Mouse (Mus musculus) spleen, adult 2 months (tissue): ENCODE data around the gene Fancc. TPM values are rescaled to one million over a fixed set of nuclear protein-coding genes. Genes with fewer than 3 reads are reported as not detected.
A peak's percentile ranks its signal among the peaks of the same experiment; 100 is the strongest.

ENCODE experiments used
- DNase-seq, 2 experiments: peaks; one replicate each; pipeline versions ENCODE4 v3.0.0 to v3.0.0-alpha.2; 2012 to 2021; ENCODE audit warnings: low spot score in 2 of 2, low read depth in 1 of 2
- H3K27ac ChIP-seq: fragments of 200-500 bp; 2 replicates; pipeline ENCODE4 v1.5.1; 2012; ENCODE audit warnings: low read length, inconsistent platforms; ENCODE audit not compliant: insufficient read depth
- H3K27me3 ChIP-seq: fragments of 200-500 bp; 2 replicates; pipeline ENCODE4 v1.6.1; 2012; ENCODE audit warnings: mild to moderate bottlenecking, moderate library complexity, low read length, inconsistent platforms; ENCODE audit not compliant: control insufficient read depth, insufficient read depth
- H3K36me3 ChIP-seq: fragments of 200-500 bp; 2 replicates; pipeline ENCODE4 v1.6.1; 2012; ENCODE audit warnings: mild to moderate bottlenecking, low read length, inconsistent platforms; ENCODE audit not compliant: control insufficient read depth, insufficient read depth
- H3K4me1 ChIP-seq: fragments of 200-500 bp; 2 replicates; pipeline ENCODE4 v1.6.1; 2011; ENCODE audit warnings: inconsistent platforms; ENCODE audit not compliant: control insufficient read depth, insufficient read depth, insufficient read length
- H3K4me3 ChIP-seq: fragments of 200-500 bp; 2 replicates; pipeline ENCODE4 v1.5.1; 2011; ENCODE audit warnings: mild to moderate bottlenecking, inconsistent platforms; ENCODE audit not compliant: insufficient read depth, insufficient read length; ENCODE audit errors: extremely low read depth
- CTCF ChIP-seq: fragments of 200-500 bp; IDR thresholded peaks from 2 replicates; pipeline ENCODE4 v1.5.1; 2011; ENCODE audit warnings: mild to moderate bottlenecking, inconsistent platforms; ENCODE audit not compliant: insufficient read depth, insufficient read length, insufficient replicate concordance; ENCODE audit errors: extremely low read depth
- POLR2A ChIP-seq: fragments of 200-500 bp; IDR thresholded peaks from 2 replicates; pipeline ENCODE4 v1.6.1; 2011; ENCODE audit warnings: low read depth, low read length, inconsistent platforms
- WGBS: fragments of 180-500 bp; shearing (Covaris S2); methylation state at CpG from one replicate; pipeline ENCODE4 v1.1.7; 2018; 5-methylcytosine and 5-hydroxymethylcytosine counted together
- polyA plus RNA-seq: library from polyadenylated mRNA; depleted of rRNA; stranded (reverse); fragments of >200 nt; gene quantifications from 2 replicates; pipeline ENCODE4 v1.2.3, GENCODE M21; 2012

The Fancc gene
- polyA plus RNA-seq, 1 experiment = 5.1 TPM

DNA sequence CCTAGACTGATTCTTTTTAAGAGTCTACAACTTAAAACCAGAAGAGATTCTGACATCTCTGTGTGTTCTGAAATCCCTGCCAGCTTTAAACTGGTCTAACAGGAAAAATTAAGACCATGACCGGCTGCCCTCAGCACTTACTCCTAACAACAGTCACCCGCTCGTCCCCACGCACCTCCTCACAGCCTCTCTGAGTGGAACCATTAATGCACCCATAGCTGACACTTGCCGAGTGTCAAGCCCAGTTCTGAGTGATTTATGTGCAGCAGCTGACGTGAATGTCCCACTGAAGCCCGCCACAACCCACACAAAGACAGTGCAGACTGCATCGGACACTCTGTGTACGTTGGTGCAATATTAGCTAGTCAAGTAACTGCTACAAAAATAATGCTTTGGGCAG is 251.9 kb downstream of the Fancc start:
- no peaks in the 10 kb centered on the region for H3K27me3 ChIP-seq
- whole genome bisulfite sequencing = 67% methylated on average over 9 of the region's 9 CpGs
- peak overlapping the region; percentile 25; the same call in 1 of the 2 replicates for H3K27ac ChIP-seq

DNA sequence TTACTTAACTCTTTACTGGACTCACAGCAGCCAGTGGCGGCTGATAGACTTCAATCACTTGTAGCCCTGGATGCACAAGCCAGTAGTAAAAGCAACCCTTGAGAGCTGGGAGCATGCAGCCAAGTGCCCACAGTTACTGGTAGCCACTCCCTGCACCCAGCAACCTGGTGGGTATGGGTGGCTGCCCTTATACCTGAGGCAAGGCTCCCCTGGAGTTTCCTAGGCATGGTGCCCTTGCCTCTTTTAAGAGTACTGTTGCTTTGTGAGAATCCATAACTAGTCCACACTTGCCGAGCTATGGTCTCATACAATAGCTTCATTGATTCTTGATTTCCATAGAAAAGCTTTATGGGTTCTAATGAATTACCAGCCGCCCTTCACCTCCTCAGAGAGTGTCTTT is 252.7 kb downstream of the Fancc start:
- WGBS = 88% methylated on average over 3 of the region's 3 CpGs
- DNase-seq = no peak
- Histone ChIP-seq H3K27me3 (no peaks in the 10 kb centered on the region), H3K4me1 (peaks cover 12% of the 10 kb centered on the region; the same call in 1 of the 2 replicates), H3K27ac (no peak overlapping the region), H3K4me3 (no peak overlapping the region), H3K36me3 (0 out of 2 replicates have a peak, but pooled peaks cover 1% of the 10 kb centered on the region)
- no peak for TF ChIP-seq CTCF
- no peak for TF ChIP-seq POLR2A

More for the DNA sequence above, 251.9 kb downstream of the Fancc start:
- TF ChIP-seq CTCF (no peak), POLR2A (no peak)
- H3K36me3 ChIP-seq = 0 out of 2 replicates have a peak, but pooled peaks cover 1% of the 10 kb centered on the region
- H3K4me1 ChIP-seq = peaks cover 10% of the 10 kb centered on the region; the same call in 1 of the 2 replicates
- H3K4me3 ChIP-seq = no peak overlapping the region
- no peak for DNase-seq

DNA sequence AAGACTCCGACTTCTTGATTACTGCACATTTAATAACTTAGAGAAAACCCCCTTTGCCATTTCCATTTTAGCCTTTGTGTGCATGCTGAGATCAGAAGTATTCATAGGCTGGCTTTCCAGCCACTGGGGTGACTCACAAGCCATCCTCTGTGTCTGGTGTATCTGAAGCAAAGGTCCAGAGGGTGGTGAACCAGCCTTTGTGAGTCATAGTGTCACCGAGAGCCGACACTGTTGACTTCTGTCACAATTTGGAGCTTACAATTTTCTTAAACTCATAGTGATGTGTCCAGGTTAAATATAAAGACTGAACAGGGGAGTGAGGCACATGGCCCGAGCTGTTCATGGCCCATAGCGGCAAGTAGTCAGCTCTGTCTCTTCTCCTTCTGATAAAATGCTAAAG is 253.5 kb downstream of the Fancc start:
- Histone ChIP-seq H3K27ac (no peak overlapping the region; the same call in 1 of the 2 replicates), H3K4me1 (peaks cover 7% of the 10 kb centered on the region; the same call in 1 of the 2 replicates), H3K27me3 (no peaks in the 10 kb centered on the region), H3K4me3 (no peak overlapping the region), H3K36me3 (0 out of 2 replicates have a peak, but pooled peaks cover 1% of the 10 kb centered on the region)
- DNase-seq = no peak
- TF ChIP-seq POLR2A = no peak
- no peak for TF ChIP-seq CTCF
- 77% methylated on average over 5 of the region's 5 CpGs for WGBS

DNA sequence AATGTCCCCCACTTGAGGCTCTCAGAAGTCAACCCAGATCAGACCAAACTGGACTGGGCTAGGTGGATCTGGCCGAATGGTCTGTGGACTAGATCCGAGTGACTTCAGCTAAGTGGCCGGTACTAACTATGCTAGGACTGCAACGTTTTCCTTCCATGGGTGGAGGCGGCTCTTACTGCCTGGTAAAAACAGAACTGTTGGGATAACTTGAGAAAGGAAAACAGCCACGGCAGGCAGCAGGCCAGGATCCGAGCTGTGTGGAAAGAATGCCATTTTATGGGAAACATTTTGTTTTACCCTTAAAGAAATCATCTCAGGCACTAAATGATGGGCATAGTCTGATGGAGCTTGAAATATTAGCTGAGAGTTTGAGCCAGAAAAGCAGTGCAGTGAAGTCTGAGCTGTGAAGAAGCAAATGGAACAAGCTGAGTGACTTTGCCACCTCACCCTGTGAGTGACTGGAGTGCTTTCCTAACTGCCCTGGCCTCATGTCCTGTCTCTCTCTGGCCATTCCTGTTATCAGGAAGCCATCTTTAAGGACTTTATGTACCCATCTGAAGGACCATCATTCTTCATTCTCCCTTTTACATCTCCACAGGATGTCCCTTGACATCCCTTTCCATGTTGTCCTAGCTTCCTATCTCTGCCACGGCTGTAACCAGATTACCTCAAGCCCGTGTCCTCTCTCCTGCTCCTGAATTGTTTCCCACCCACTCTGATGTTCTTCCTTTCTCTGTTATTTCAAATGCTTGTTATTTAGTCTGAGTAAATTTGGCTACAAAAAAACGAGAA is 254.5 kb downstream of the Fancc start:
- no peak for TF ChIP-seq POLR2A
- TF ChIP-seq CTCF = no peak
- Histone ChIP-seq H3K27ac (no peak overlapping the region), H3K4me1 (peaks cover 7% of the 10 kb centered on the region; the same call in 1 of the 2 replicates), H3K36me3 (0 out of 2 replicates have a peak, but pooled peaks cover 1% of the 10 kb centered on the region), H3K27me3 (no peaks in the 10 kb centered on the region), H3K4me3 (peak overlapping the region; percentile 22; the same call in 1 of the 2 replicates)
- DNase-seq = no peak
- WGBS = 85% methylated on average over 10 of the region's 10 CpGs

DNA sequence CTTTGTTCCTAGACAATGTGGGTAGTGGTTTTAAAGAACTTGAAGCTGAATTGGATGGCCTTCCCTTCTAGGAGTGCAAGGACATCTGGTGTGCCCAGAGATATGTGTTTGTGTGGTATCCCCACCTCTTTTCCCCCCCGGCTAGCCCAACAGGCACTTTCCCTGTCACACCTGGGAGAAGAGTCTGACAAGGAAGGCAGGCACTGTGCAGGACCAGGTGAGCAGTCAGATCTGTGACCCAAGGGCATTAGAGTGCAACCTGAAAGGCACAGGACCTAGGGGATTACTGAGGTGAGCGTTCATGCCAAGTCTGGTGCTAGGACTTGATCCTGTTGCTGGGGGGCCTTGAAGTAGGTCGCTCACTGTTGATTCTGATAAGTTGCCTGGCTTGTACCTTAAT is 255.4 kb downstream of the Fancc start:
- Histone ChIP-seq H3K27me3 (no peaks in the 10 kb centered on the region), H3K4me3 (0 out of 2 replicates have a peak overlapping the region, but pooled peaks have one; percentile 2), H3K36me3 (0 out of 2 replicates have a peak, but pooled peaks cover 1% of the 10 kb centered on the region), H3K27ac (0 out of 2 replicates have a peak overlapping the region, but pooled peaks have one; percentile 12), H3K4me1 (peaks cover 7% of the 10 kb centered on the region; the same call in 1 of the 2 replicates)
- TF ChIP-seq CTCF = no peak
- no peak for TF ChIP-seq POLR2A
- no peak for DNase-seq
- 79% methylated on average over 3 of the region's 3 CpGs for WGBS

DNA sequence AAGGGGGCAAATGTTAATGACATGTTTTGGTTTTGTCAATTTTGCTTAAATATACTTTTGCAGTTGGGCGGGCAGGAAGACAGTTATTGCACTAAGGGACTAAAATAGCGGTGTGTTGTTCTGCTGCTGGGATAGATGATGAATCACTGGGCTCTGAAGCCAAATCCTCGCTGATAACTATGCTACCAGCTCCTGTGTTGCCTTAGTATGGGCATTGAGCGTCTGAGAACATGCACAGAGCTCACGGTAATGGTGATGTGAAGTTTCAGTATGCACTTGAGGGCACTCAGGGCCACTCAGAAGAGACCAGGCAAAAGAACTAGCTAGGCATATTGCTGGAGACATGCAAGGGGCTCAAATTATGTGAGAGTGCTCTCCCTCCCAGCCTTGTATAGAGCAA is 256.2 kb downstream of the Fancc start:
- TF ChIP-seq CTCF (no peak), POLR2A (no peak)
- H3K27ac ChIP-seq = peak overlapping the region; percentile 92
- peak overlapping the region; percentile 99 for H3K4me3 ChIP-seq
- 3% methylated on average over 5 of the region's 5 CpGs for WGBS
- no peak for DNase-seq
- H3K36me3 ChIP-seq = 0 out of 2 replicates have a peak, but pooled peaks cover 1% of the 10 kb centered on the region
- H3K27me3 ChIP-seq = no peaks in the 10 kb centered on the region
- peaks cover 5% of the 10 kb centered on the region; the same call in 1 of the 2 replicates for H3K4me1 ChIP-seq

DNA sequence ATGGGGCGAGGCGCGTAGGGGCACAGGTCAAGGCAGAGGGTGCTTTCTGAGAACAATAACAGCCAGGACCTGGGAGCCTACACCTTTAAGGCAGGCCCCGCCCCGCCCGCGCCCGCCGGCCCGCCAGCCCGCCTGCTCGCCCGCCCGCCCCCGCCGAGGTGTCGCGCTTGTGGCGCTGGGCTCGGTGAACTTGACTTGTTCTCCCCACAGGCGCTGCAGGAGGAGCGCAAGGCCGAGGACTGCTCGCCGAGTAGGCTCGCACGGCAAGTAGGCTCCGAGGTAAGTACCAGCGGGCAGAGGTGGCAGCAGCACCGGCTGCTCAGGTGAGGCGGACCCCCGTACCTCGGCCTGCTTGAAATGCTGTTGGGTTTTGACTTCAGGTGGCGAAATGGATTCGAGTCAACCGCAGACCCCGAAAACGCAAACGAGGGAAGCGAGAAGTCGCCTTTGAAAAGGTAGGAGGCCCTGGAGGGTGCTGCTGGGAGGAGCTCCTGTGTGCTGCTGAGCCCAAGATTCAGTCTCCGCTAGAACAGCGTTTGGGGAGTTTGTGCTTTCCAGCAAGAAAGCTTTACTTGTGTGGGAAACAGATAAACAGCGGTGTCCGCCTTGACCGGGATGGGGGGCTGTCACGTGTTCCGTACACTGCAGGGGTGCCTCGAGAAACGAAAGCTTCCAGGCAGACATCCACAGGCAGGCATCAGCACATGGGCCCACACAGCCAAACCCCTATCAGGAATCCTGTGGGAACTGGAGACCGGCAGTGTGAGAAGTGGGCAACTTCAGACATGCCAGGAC is 257.0 kb downstream of the Fancc start:
- peak; percentile 40 to 84 for DNase-seq

More for the DNA sequence above, 257.0 kb downstream of the Fancc start:
- TF ChIP-seq POLR2A (peak; percentile 77), CTCF (no peak)
- WGBS = 1% methylated on average over 51 of the region's 51 CpGs
- Histone ChIP-seq H3K4me3 (peak overlapping the region; percentile 99), H3K4me1 (peaks cover 5% of the 10 kb centered on the region; the same call in 1 of the 2 replicates), H3K27me3 (no peaks in the 10 kb centered on the region), H3K27ac (peak overlapping the region; percentile 92), H3K36me3 (0 out of 2 replicates have a peak, but pooled peaks cover 1% of the 10 kb centered on the region)
